Mouse (Mus musculus) monocyte, adult 59 days (primary cell): Measurements from ENCODE around the gene Gm7075. TPM values are rescaled to one million over a fixed set of nuclear protein-coding genes. Genes with fewer than 3 reads are reported as not detected.

ENCODE experiments used
- total RNA-seq, 2 experiments: library from RNA; stranded (reverse); gene quantifications; one replicate each; pipeline ENCODE4 v1.2.4; 2023

Gene Gm7075
- total RNA-seq, result not detected

DNA sequence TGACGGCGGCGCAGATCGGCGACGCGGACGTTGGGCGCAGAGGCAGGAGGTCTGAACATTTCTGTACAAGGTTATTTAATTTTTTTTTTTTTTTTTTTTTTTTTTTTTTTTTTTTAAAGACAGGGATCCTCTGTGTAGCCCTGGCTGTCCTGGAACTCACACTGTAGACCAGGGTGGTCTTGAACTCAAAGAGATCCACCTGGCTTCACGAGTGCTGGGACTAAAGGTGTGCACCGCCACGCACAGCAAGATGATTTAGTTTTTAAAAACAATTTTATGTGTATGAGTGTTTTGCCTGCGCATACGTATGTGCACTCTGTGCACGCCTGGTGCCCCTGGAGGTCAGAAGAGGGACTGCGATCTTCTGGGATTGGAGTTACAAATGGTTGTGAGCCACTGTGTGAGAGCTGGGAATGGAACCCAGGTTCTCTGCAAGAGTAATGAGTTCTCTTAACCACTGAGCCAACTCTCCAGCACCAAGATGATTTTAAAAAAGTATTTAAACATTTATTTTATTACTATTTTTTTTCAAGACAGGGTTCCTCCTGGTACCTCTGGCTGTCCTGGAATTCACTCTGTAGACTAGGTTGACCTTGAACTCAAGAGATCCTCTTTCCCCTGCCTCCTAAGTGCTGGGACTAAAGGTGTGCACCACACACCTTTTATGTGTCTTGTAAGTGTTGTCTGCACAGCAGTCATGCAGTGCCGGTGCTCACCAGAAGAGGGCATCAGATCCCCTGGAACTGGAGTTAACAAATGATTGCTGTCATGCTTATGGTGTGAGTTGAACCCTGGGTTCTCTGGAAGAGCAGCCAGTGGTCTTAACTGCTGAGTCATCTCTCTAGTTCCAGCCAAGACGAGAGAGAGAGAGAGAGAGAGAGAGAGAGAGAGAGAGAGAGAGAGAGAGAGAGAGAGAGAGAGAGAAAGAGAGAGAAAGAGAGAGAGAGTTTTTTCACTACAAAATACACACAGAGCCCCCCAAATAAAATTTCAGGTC, at the start of gene Gm7075:
Gene Gm7075 (minus strand): TSS at position 51 of the 997 bp plus-strand sequence.

GRCm38 (mm10) chr10:63429785-63430305, 8.3 kb upstream of the Gm7075 start, which contains the start of gene Ctnna3:
Ctnna3 (plus strand) TSS chr10:63430098.

DNA sequence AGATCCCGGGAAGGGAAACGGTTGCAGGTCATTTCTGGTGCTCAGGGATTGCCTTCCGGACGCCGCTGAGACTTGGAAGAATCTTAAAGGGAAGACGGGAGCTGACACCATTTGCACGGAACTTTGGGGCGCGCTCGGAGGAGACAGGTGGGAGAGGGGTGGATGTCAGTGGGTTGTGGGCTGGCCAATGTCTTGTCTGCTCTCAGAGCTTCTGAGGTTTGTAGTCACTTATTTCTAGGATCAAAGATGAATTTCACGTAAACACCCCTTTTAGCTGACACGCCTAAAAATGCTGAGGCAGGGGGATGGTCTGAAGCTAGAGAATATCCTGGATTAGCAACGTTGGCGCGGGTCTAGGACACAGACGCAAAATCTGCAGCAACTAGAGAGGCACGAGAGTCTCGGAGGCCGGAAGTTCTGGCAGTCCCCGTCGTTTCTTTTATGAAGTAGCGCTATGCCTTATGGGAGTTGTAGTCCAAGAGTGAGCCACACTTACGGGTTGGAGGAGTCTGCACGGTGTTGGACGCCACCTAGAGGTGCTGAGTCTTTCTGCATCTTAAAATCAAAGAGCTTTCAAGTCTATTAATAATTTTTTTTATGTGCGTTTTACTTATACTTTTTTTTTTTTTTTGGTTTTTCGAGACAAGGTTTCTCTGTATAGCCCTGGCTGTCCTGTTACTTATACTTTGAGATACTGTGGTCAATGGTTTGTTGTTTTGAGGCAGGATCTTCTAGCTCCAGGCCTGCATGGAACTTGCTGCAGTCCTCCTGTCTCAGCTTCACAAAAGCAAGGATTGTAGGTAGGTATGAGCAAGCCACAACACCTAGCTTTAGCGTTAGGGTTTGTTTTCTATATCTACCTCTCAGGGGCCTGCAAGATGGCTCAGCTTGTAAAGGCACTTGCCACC, 39.0 kb downstream of the Gm7075 start, which contains the start of gene Dnajc12:
Gene Dnajc12 (plus strand): TSS at position 72 of the 908 bp plus-strand sequence.

GRCm38 (mm10) chr10:63381498-63382280, 39.9 kb downstream of the Gm7075 start, which contains the start of gene Sirt1:
Sirt1 (minus strand) TSS chr10:63381704.

Other genes with a start within 250 kb of the Gm7075 start
- gene Mypn, start 217.8 kb downstream of the Gm7075 start, total RNA-seq, result under 1 TPM in 1 of 2 experiments, not detected in 1; 0.18 TPM
- gene Herc4, start 178.0 kb downstream of the Gm7075 start, total RNA-seq, result 100 to 1,000 TPM; 320 to 326 TPM
- gene Sirt1, start 40.1 kb downstream of the Gm7075 start, total RNA-seq, result 10 to 100 TPM; 39.2 to 39.4 TPM
- 1 to 10 TPM; 2.0 to 6.5 TPM for gene Dnajc12, start 39.3 kb downstream of the Gm7075 start, total RNA-seq
- gene Ctnna3, start 8.3 kb upstream of the Gm7075 start, total RNA-seq, result not detected